Mouse (Mus musculus): ENCODE results near the gene Luzp2.
"Not testable (repeated sequence)": the region's sequence is repeated elsewhere in the genome, so short reads cannot be mapped to it uniquely, and the experiment has no call there.

Luzp2 gene

DNA sequence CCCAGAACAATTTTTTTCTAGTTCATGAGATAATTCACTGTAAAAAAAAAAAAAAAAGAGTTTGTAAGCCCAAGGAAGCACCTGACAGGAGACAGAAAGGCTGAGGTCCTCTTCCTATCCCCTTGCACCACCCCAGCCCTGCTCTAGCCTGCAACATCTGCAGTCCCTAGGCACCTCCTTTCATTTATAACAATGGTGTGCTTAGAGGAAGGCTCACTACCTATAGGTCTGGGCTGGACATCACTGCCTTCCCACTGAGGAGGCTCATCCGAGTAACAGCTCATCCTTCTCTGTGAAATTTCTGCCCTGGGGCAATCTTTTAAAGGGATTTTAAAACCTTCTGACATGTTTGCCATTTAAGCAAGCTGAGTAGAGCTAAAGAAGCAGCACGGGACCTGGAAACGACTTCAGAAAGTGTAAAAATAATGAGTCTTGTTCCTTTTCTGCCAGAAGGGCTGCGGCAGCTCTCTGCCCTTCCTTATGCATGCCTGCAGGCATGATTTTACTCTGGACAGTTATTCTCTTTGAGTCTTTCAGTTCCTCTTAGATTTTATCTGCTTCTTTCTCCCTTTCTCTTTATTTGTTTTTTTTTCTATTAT lies 174.0 kb downstream of the Luzp2 start:
- DNase-seq (ENCODE audit: low read depth): no peak

- DNase-seq (ENCODE audit: low read depth): not testable (repeated sequence)
Observed at GRCm38 (mm10) chr7:55133850-55134249, 298.6 kb downstream of the Luzp2 start.

DNA sequence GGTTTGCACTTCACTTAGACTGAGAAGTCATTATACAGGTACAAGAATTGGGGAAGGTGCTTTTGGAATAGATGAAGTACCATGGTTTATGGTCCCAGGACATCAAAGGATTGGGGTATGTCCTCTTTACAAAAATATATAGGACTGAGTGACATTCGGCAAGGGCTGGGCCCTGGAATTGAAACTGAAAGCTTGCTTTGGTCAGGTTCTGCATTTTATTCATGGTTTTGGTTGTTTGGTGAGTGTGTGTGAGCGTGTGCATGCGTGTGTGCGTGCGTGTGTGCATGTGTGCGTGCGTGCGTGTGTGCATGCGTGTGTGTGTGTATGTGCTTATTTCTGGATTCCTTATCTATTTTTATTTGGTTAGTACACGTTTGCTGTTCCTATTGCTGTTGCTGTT lies 353.6 kb downstream of the Luzp2 start:
- no peak for DNase-seq (ENCODE audit: low read depth)

DNA sequence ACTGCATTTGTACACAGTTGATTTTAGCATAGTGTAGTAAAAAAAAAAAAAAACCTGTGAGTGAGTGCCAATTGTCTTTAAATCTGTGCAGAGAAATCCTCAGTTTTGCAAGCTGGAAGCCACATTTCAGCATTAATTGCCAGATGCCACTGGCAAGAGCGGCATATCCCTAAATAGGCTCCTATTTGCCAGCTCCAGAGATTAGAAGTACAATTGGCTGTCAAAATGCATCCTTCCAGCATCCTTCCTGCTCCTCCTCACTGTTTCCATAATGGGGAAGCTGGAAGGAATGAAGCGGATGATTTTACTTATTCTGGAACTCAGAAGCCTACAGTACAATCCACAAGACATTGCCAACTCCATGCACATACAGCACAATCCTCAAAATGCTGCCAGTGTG lies 354.2 kb downstream of the Luzp2 start:
- no peak for DNase-seq (ENCODE audit: low read depth)

DNA sequence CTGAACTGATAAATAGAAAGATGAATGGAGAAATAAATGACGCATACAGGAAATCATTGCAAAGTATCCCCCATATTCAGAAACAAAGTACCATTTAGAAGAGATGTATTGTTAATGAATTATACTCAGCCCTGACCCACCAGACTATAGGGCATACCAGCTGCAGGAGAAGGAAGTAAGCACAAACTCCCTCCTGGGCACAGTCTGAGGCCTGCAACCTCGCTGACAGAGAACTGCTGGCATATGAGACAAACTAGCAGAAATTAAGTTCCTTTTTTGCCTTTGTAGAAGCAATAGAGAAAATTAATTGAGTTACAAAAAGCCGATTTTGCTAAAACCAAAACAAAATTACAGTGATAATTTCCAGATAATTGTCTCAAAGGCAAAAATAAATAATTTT lies 355.4 kb downstream of the Luzp2 start:
- no peak for DNase-seq (ENCODE audit: low read depth)

DNA sequence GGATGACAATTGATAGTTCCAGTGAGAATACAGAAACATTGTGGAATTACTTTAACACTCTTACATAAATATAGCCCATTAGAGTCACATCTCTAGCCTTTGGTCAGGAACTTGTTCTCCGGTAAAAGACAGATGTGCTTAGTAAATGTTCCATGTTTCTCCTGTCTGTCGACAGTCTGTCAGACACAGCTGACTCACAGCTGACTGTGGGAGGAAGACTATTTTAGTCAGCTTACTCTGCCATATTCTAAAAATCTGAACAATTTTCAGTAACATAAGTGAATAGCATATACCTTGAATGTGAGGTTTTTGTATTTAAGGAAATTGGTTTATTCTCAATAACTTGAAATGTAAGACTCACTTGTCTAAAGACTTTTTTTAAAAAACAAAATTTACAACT lies 363.5 kb downstream of the Luzp2 start:
- no peak for DNase-seq (ENCODE audit: low read depth)

- DNase-seq (ENCODE audit: low read depth): no peak
Observed at GRCm38 (mm10) chr7:55222997-55223396, 387.7 kb downstream of the Luzp2 start.

DNA sequence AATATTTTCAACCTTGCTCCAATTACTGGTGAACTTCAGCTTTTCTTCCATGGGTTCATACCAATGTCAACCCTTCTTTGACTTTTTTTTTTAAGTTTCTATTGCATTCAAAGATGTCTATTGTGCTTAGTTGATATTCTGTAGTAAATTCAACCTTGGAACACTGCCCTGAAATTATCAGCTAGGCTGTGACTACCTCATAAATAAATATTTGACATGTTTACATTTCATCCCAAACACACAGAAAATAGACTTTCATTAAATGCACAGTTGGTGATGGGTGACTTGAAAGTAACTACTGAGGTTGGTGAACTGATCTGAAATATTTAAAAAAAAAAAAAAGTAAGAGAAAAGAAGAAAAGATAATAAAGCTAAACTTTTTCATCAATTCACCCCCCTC lies 394.1 kb downstream of the Luzp2 start:
- no peak for DNase-seq (ENCODE audit: low read depth)

Data from fibroblast of lung, adult 2 months (primary cell).